Mouse (Mus musculus) adrenal gland (tissue): ENCODE measurements around the gene Igfbp5.

Source experiments
- intact Hi-C: fragments of 180-260 bp; cut with DNase I; formaldehyde crosslinking; loops from one replicate; pipeline ENCODE4 v1.15.1; 2025

Igfbp5 gene

GRCm38 (mm10) chr1:72849037-72849436 lies 25.6 kb downstream of the Igfbp5 start:
- intact Hi-C loops, result no loop called here

GRCm38 (mm10) chr1:72847849-72848380 lies 26.8 kb downstream of the Igfbp5 start:
- intact Hi-C loops, result no loop called here

- intact Hi-C loops, result no loop called here
Measured at GRCm38 (mm10) chr1:72844675-72845074, 30.0 kb downstream of the Igfbp5 start.

GRCm38 (mm10) chr1:72842666-72843459 lies 31.8 kb downstream of the Igfbp5 start:
- intact Hi-C loops, result no loop called here

GRCm38 (mm10) chr1:72839791-72840190 lies 34.9 kb downstream of the Igfbp5 start:
- intact Hi-C loops, result no loop called here

- intact Hi-C loops, result no loop called here
Measured at GRCm38 (mm10) chr1:72839356-72839755, 35.3 kb downstream of the Igfbp5 start.

GRCm38 (mm10) chr1:72833563-72833962 lies 41.1 kb downstream of the Igfbp5 start:
- intact Hi-C loops, result no loop called here

GRCm38 (mm10) chr1:72832715-72833153 lies 42.0 kb downstream of the Igfbp5 start:
- intact Hi-C loops, result no loop called here

GRCm38 (mm10) chr1:72830485-72830884 lies 44.2 kb downstream of the Igfbp5 start:
- intact Hi-C loops, result no loop called here

- intact Hi-C loops, result no loop called here
Measured at GRCm38 (mm10) chr1:72828843-72829242, 45.8 kb downstream of the Igfbp5 start.

GRCm38 (mm10) chr1:72827411-72828315 lies 47.0 kb downstream of the Igfbp5 start:
- intact Hi-C loops, result no loop called here

- intact Hi-C loops, result no loop called here
Measured at GRCm38 (mm10) chr1:72826931-72827330, 47.8 kb downstream of the Igfbp5 start.

- intact Hi-C loops, result no loop called here
Measured at GRCm38 (mm10) chr1:72826446-72826845, 48.2 kb downstream of the Igfbp5 start.

- intact Hi-C loops, result no loop called here
Measured at GRCm38 (mm10) chr1:72825921-72826320, 48.8 kb downstream of the Igfbp5 start.

GRCm38 (mm10) chr1:72825286-72825685 lies 49.4 kb downstream of the Igfbp5 start:
- intact Hi-C loops, result no loop called here

GRCm38 (mm10) chr1:72824707-72825101 lies 50.0 kb downstream of the Igfbp5 start:
- intact Hi-C loops, result no loop called here

- intact Hi-C loops, result no loop called here
Measured at GRCm38 (mm10) chr1:72823751-72824706, 50.7 kb downstream of the Igfbp5 start, which contains the start of gene Igfbp2. Gene Igfbp2, plus strand, starts transcription at chr1:72824503.

- intact Hi-C loops, result no loop called here
Measured at GRCm38 (mm10) chr1:72822893-72823292, 51.8 kb downstream of the Igfbp5 start.

GRCm38 (mm10) chr1:72819995-72820394 lies 54.7 kb downstream of the Igfbp5 start:
- intact Hi-C loops, result no loop called here

GRCm38 (mm10) chr1:72815616-72816015 lies 59.1 kb downstream of the Igfbp5 start:
- intact Hi-C loops, result no loop called here

- intact Hi-C loops, result no loop called here
Measured at GRCm38 (mm10) chr1:72815184-72815583, 59.5 kb downstream of the Igfbp5 start.
